Mouse (Mus musculus) testis, adult 2 months (tissue): Measurements from ENCODE around the gene Kcnk12.

Source experiments
- CTCF ChIP-seq: fragments of 200-500 bp; IDR thresholded peaks from 2 replicates; pipeline ENCODE4 v1.5.1; 2012; ENCODE audit warnings: low read depth, mild to moderate bottlenecking, inconsistent platforms, low read length, moderate library complexity; ENCODE audit not compliant: control insufficient read depth, insufficient read depth, insufficient replicate concordance
- POLR2A ChIP-seq: fragments of 200-500 bp; IDR thresholded peaks from 2 replicates; pipeline ENCODE4 v1.6.1; 2012; ENCODE audit warnings: low read depth, mild to moderate bottlenecking, inconsistent platforms, low read length, moderate library complexity; ENCODE audit not compliant: control insufficient read depth

- no peak for TF ChIP-seq CTCF
- no peak for TF ChIP-seq POLR2A
Observed at GRCm38 (mm10) chr17:87765031-87765430, 32.8 kb downstream of the Kcnk12 start.
